Mouse (Mus musculus) heart, embryonic 12.5 days (tissue): ENCODE results near the gene Tnnc2. TPM values are rescaled to one million over a fixed set of nuclear protein-coding genes. Genes with fewer than 3 reads are reported as not detected.
A peak's percentile ranks its signal among the peaks of the same experiment; 100 is the strongest.
"Not testable (repeated sequence)": the region's sequence is repeated elsewhere in the genome, so short reads cannot be mapped to it uniquely, and the experiment has no call there.

Source experiments
- ATAC-seq: fragments of 200-750 bp; cut with Nextera tagmentation; 2 replicates; pipeline ENCODE4 v1.8.0; 2017; ENCODE audit warnings: moderate TSS enrichment, moderate library complexity; ENCODE audit not compliant: insufficient number of reproducible peaks, low FRiP score
- H3K27ac ChIP-seq: fragments of 300-500 bp; sonication (generic); 2 replicates; pipeline ENCODE4 v1.5.1; 2016; ENCODE audit warnings: mild to moderate bottlenecking, moderate library complexity; ENCODE audit not compliant: poor library complexity, severe bottlenecking
- H3K27me3 ChIP-seq: fragments of 300-500 bp; sonication (generic); replicated peaks from 2 replicates; pipeline ENCODE4 v1.6.1; 2016; ENCODE audit warnings: mild to moderate bottlenecking, moderate library complexity
- H3K36me3 ChIP-seq: fragments of 300-500 bp; sonication (generic); 2 replicates; pipeline ENCODE4 v1.6.1; 2016; ENCODE audit warnings: mild to moderate bottlenecking, moderate library complexity
- H3K4me1 ChIP-seq: fragments of 300-500 bp; sonication (generic); replicated peaks from 2 replicates; pipeline ENCODE4 v1.6.1; 2016; ENCODE audit warnings: mild to moderate bottlenecking
- H3K4me2 ChIP-seq: fragments of 300-500 bp; sonication (generic); 2 replicates; pipeline ENCODE4 v1.6.1; 2016; ENCODE audit warnings: mild to moderate bottlenecking, moderate library complexity
- H3K4me3 ChIP-seq: fragments of 300-500 bp; sonication (generic); 2 replicates; pipeline ENCODE4 v1.5.1; 2016; ENCODE audit warnings: mild to moderate bottlenecking
- H3K9ac ChIP-seq: fragments of 300-500 bp; sonication (generic); 2 replicates; pipeline ENCODE4 v1.6.1; 2016; ENCODE audit warnings: mild to moderate bottlenecking, moderate library complexity
- H3K9me3 ChIP-seq: fragments of 300-500 bp; sonication (generic); replicated peaks from 2 replicates; pipeline ENCODE4 v1.6.1; 2016; ENCODE audit warnings: mild to moderate bottlenecking, moderate library complexity
- WGBS: fragments of 180-500 bp; shearing (Covaris S2); methylation state at CpG from one replicate; pipeline ENCODE4 v1.1.7; 2016; 5-methylcytosine and 5-hydroxymethylcytosine counted together
- polyA plus RNA-seq: library from polyadenylated mRNA; unstranded; fragments of >200 nt; fragmentation: Nextera tagmentation; extraction: Ambion mirVana; gene quantifications from 2 replicates; pipeline ENCODE4 v1.2.1, GENCODE M21; 2016

Tnnc2 gene
- polyA plus RNA-seq, 1 experiment from 2014 or later = 0.36 TPM

DNA sequence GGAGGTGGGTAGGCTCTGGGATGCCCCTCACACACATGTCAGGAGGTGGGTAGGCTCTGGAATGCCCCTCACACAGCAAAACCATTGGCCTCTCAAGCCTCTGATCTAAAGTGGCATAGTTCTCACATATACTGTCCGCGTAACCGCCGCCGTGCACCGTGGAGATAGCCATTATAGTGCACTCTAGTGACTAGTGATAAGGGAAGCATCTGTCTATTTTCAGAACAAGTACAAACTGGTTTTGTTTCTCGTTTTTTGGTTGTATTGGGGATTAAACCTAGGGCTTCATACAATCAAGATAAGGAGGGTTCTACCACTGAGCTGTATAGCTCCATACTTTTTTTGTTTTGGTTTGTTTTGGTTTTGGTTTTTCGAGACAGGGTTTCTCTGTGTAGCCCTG lies 36.1 kb upstream of the Tnnc2 start:
- no peaks in the 10 kb centered on the region for H3K9me3 ChIP-seq
- H3K4me2 ChIP-seq = no peak overlapping the region
- peaks cover 20% of the 10 kb centered on the region for H3K4me1 ChIP-seq
- H3K36me3 ChIP-seq = peaks cover 18% of the 10 kb centered on the region
- 75% methylated on average over 8 of the region's 8 CpGs for WGBS
- no peaks in the 10 kb centered on the region for H3K27me3 ChIP-seq
- no peak overlapping the region for H3K9ac ChIP-seq
- H3K27ac ChIP-seq = no peak overlapping the region
- no peak for ATAC-seq
- no peak overlapping the region for H3K4me3 ChIP-seq

DNA sequence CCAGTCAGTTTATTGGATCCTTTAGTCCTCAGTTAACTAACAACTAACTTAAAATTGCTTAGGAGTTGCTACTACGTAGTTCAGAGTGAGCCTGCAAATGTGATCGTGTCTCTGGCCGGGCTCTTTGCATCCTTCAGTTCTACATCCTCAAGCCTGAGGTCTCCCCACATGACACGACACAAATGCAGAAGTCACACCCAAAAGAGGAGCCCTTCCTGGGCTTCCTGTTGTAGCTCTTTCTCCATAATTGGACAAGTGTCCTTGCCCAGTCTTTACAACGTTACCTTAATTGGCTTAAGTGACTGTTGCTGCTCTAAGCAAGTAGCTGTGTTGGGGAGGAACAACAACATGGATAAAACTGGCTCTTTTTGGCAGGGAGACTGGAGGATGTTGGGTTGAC lies 35.6 kb upstream of the Tnnc2 start:
- Histone ChIP-seq H3K4me1 (peaks cover 20% of the 10 kb centered on the region), H3K27me3 (no peaks in the 10 kb centered on the region), H3K36me3 (peaks cover 14% of the 10 kb centered on the region), H3K4me2 (no peak overlapping the region), H3K4me3 (no peak overlapping the region), H3K9ac (no peak overlapping the region), H3K27ac (no peak overlapping the region), H3K9me3 (no peaks in the 10 kb centered on the region)
- WGBS = 77% methylated on average over 5 of the region's 5 CpGs
- ATAC-seq = no peak

- Histone ChIP-seq H3K9me3 (no peaks in the 10 kb centered on the region), H3K27me3 (no peaks in the 10 kb centered on the region), H3K36me3 (peaks cover 18% of the 10 kb centered on the region), H3K4me3 (no peak overlapping the region), H3K9ac (no peak overlapping the region), H3K27ac (no peak overlapping the region), H3K4me1 (peaks cover 20% of the 10 kb centered on the region), H3K4me2 (no peak overlapping the region)
- ATAC-seq = no peak
- WGBS = 60% methylated on average over 2 of the region's 2 CpGs
Measured at GRCm38 (mm10) chr2:164813557-164813956, 33.8 kb upstream of the Tnnc2 start.

- Histone ChIP-seq H3K27me3 (no peaks in the 10 kb centered on the region), H3K4me2 (0 out of 2 replicates have a peak overlapping the region, but pooled peaks have one; percentile 1), H3K4me1 (peaks cover 21% of the 10 kb centered on the region), H3K36me3 (peaks cover 23% of the 10 kb centered on the region), H3K27ac (no peak overlapping the region), H3K9me3 (no peaks in the 10 kb centered on the region), H3K4me3 (no peak overlapping the region), H3K9ac (no peak overlapping the region)
- no peak for ATAC-seq
- WGBS = 72% methylated on average over 7 of the region's 7 CpGs
Measured at GRCm38 (mm10) chr2:164806614-164807013, 26.8 kb upstream of the Tnnc2 start.

- Histone ChIP-seq H3K9me3 (no peaks in the 10 kb centered on the region), H3K36me3 (peaks cover 35% of the 10 kb centered on the region), H3K9ac (peak overlapping the region; percentile 82), H3K4me2 (peak overlapping the region; percentile 89), H3K27ac (peak overlapping the region; percentile 82), H3K27me3 (no peaks in the 10 kb centered on the region), H3K4me1 (peaks cover 21% of the 10 kb centered on the region), H3K4me3 (peak overlapping the region; percentile 85)
- ATAC-seq = peak; percentile 78
- 1% methylated on average over 21 of the region's 21 CpGs for WGBS
Measured at GRCm38 (mm10) chr2:164805332-164805718, 25.6 kb upstream of the Tnnc2 start.

DNA sequence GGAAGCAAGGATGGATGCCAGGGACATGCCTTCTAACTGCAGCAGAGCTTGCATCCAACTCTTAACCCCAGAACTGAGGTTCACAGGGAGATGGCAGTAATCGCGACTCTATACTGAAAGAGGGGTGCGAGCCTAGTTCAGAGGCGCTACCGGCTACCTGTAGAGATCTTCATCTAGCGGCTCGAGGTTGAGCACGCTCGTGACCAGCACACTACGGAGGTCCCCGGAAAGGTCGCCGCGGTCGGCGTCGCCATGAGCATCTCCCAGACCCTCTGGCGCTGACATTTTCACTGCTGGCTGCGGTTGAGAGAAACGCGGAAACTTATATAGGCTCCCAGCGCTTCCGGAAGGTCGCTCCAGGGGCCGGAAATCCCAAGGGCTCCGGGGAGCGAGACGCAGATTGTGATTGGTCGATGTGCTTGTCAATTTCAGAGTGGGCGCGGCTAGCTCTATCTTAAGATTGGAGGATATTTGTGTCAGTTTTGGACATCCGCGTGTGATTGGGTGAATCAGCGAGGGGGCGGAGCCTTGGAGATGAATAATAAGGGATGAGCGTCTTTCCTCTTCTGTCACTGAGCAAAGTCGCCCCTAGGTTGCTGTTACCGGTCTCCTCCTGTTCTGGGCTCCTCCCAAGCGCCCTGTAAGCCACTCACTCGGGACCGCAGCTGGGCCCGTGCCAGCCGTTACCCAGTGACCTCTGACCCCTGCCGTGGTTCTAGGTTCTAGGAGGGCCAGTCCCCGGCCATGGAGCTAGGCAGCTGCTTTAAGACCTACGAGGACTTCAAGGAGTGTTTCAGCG lies 25.0 kb upstream of the Tnnc2 start, which contains the start of the genes Acot8 and Zswim3:
TSS of gene Acot8 (minus strand) at position 350 of the 799 bp plus-strand sequence.
TSS of gene Zswim3 (plus strand) at position 566 of the 799 bp plus-strand sequence.
- Histone ChIP-seq H3K36me3 (peaks cover 40% of the 10 kb centered on the region), H3K9ac (peak within 1 kb of the TSS; percentile 88), H3K27ac (peak within 1 kb of the TSS; percentile 82), H3K4me3 (peak within 1 kb of the TSS; percentile 85), H3K4me1 (peaks cover 21% of the 10 kb centered on the region), H3K4me2 (peak within 1 kb of the TSS; percentile 89), H3K9me3 (no peaks in the 10 kb centered on the region), H3K27me3 (no peaks in the 10 kb centered on the region)
- peak; percentile 97 for ATAC-seq
- WGBS = under 1% methylated on average over 47 of the region's 47 CpGs

GRCm38 (mm10) chr2:164803921-164804313 lies 24.1 kb upstream of the Tnnc2 start:
- Histone ChIP-seq H3K27me3 (no peaks in the 10 kb centered on the region), H3K4me1 (peaks cover 21% of the 10 kb centered on the region), H3K27ac (no peak overlapping the region), H3K9me3 (no peaks in the 10 kb centered on the region), H3K9ac (peak overlapping the region; percentile 88), H3K36me3 (peaks cover 42% of the 10 kb centered on the region), H3K4me3 (peak overlapping the region; percentile 85), H3K4me2 (peak overlapping the region; percentile 88)
- no peak for ATAC-seq
- 57% methylated on average over 1 of the region's 1 CpGs for WGBS

- no peaks in the 10 kb centered on the region for H3K9me3 ChIP-seq
- 91% methylated on average over 16 of the region's 16 CpGs for WGBS
- peaks cover 21% of the 10 kb centered on the region for H3K4me1 ChIP-seq
- H3K4me3 ChIP-seq = peak overlapping the region; percentile 85
- H3K36me3 ChIP-seq = peaks cover 42% of the 10 kb centered on the region
- H3K4me2 ChIP-seq = peak overlapping the region; percentile 88
- no peak overlapping the region for H3K27ac ChIP-seq
- no peaks in the 10 kb centered on the region for H3K27me3 ChIP-seq
- no peak for ATAC-seq
- peak overlapping the region; percentile 88 for H3K9ac ChIP-seq
Measured at GRCm38 (mm10) chr2:164803201-164803920, 23.6 kb upstream of the Tnnc2 start.

GRCm38 (mm10) chr2:164800252-164801004 lies 20.7 kb upstream of the Tnnc2 start:
- no peak overlapping the region for H3K27ac ChIP-seq
- H3K27me3 ChIP-seq = no peaks in the 10 kb centered on the region
- peaks cover 66% of the 10 kb centered on the region for H3K36me3 ChIP-seq
- peaks cover 15% of the 10 kb centered on the region for H3K4me1 ChIP-seq
- WGBS = 90% methylated on average over 13 of the region's 13 CpGs
- H3K4me3 ChIP-seq = no peak overlapping the region
- H3K9ac ChIP-seq = no peak overlapping the region
- H3K4me2 ChIP-seq = no peak overlapping the region
- no peak for ATAC-seq
- H3K9me3 ChIP-seq = no peaks in the 10 kb centered on the region

GRCm38 (mm10) chr2:164798554-164798953 lies 18.8 kb upstream of the Tnnc2 start:
- H3K4me3 ChIP-seq, ATAC-seq, H3K9ac ChIP-seq, H3K9me3 ChIP-seq, H3K4me2 ChIP-seq, H3K27me3 ChIP-seq, H3K27ac ChIP-seq: not testable (repeated sequence)
- Histone ChIP-seq H3K4me1 (peaks cover 11% of the 10 kb centered on the region), H3K36me3 (peaks cover 75% of the 10 kb centered on the region)
- WGBS = 75% methylated on average over 6 of the region's 6 CpGs

- H3K9ac ChIP-seq = no peak overlapping the region
- H3K4me3 ChIP-seq = no peak overlapping the region
- H3K27ac ChIP-seq = no peak overlapping the region
- H3K27me3 ChIP-seq = no peaks in the 10 kb centered on the region
- H3K9me3 ChIP-seq = no peaks in the 10 kb centered on the region
- ATAC-seq = no peak
- 76% methylated on average over 4 of the region's 4 CpGs for WGBS
- no peak overlapping the region for H3K4me2 ChIP-seq
- H3K4me1 ChIP-seq = peaks cover 12% of the 10 kb centered on the region
- peaks cover 82% of the 10 kb centered on the region for H3K36me3 ChIP-seq
Measured at GRCm38 (mm10) chr2:164795868-164796267, 16.1 kb upstream of the Tnnc2 start.
